Mouse (Mus musculus) gastrocnemius, postnatal 4 days (tissue): ENCODE measurements around the gene Fam184a. TPM values are rescaled to one million over a fixed set of nuclear protein-coding genes. Genes with fewer than 3 reads are reported as not detected.
A peak's percentile ranks its signal among the peaks of the same experiment; 100 is the strongest.
"Not testable (repeated sequence)": the region's sequence is repeated elsewhere in the genome, so short reads cannot be mapped to it uniquely, and the experiment has no call there.

Experiments used
- DNase-seq, 2 experiments: peaks; one replicate each; pipeline ENCODE4 v3.0.0; 2021 to 2022; ENCODE audit warnings: low spot score in 2 of 2, mixed read lengths in 2 of 2
- total RNA-seq, 2 experiments: library from RNA; stranded (reverse); gene quantifications; 2 replicates each; pipeline ENCODE4 v1.2.3; 2021

The Fam184a gene
- total RNA-seq, 2 experiments from 2014 or later: 2.4 to 2.7 TPM

- DNase-seq: no peak
Observed at GRCm38 (mm10) chr10:53694757-53695156, 56.2 kb downstream of the Fam184a start.

- DNase-seq: no peak
Observed at GRCm38 (mm10) chr10:53691263-53691662, 59.7 kb downstream of the Fam184a start.

GRCm38 (mm10) chr10:53688952-53689584 lies 61.9 kb downstream of the Fam184a start:
- DNase-seq: no peak

GRCm38 (mm10) chr10:53688533-53688932 lies 62.4 kb downstream of the Fam184a start:
- no peak for DNase-seq

GRCm38 (mm10) chr10:53687888-53688287 lies 63.0 kb downstream of the Fam184a start:
- no peak for DNase-seq

GRCm38 (mm10) chr10:53685806-53686205 lies 65.1 kb downstream of the Fam184a start:
- DNase-seq: no peak

GRCm38 (mm10) chr10:53683226-53683625 lies 67.7 kb downstream of the Fam184a start:
- no peak for DNase-seq

GRCm38 (mm10) chr10:53679690-53680557 lies 71.0 kb downstream of the Fam184a start:
- no peak for DNase-seq

- no peak for DNase-seq
Observed at GRCm38 (mm10) chr10:53661788-53662187, 89.1 kb downstream of the Fam184a start.

GRCm38 (mm10) chr10:53654239-53654638 lies 96.7 kb downstream of the Fam184a start:
- DNase-seq: not testable (repeated sequence)

- DNase-seq: no peak
Observed at GRCm38 (mm10) chr10:53650683-53651082, 100.2 kb downstream of the Fam184a start.

- no peak for DNase-seq
Observed at GRCm38 (mm10) chr10:53641507-53641906, 109.4 kb downstream of the Fam184a start.

GRCm38 (mm10) chr10:53635246-53635971 lies 115.5 kb downstream of the Fam184a start:
- DNase-seq: no peak

- no peak for DNase-seq
Observed at GRCm38 (mm10) chr10:53634160-53634559, 116.8 kb downstream of the Fam184a start.

GRCm38 (mm10) chr10:53630339-53630738 lies 120.6 kb downstream of the Fam184a start, which contains the start of gene Mcm9:
Mcm9 (minus strand) TSS chr10:53630439.
- not testable (repeated sequence) for DNase-seq

GRCm38 (mm10) chr10:53629918-53630250 lies 121.0 kb downstream of the Fam184a start:
- peak; percentile 92 to 95 for DNase-seq

- peak; percentile 77 to 89 for DNase-seq
Observed at GRCm38 (mm10) chr10:53629247-53629917, 121.5 kb downstream of the Fam184a start.

GRCm38 (mm10) chr10:53615850-53616616 lies 134.9 kb downstream of the Fam184a start:
- DNase-seq: no peak

GRCm38 (mm10) chr10:53613955-53614354 lies 137.0 kb downstream of the Fam184a start:
- no peak for DNase-seq

- DNase-seq: no peak
Observed at GRCm38 (mm10) chr10:53612172-53612571, 138.8 kb downstream of the Fam184a start.
